Mouse (Mus musculus) embryonic facial prominence, embryonic 10.5 days (tissue): ENCODE results near the gene Lefty2. TPM values are rescaled to one million over a fixed set of nuclear protein-coding genes. Genes with fewer than 3 reads are reported as not detected.
"Not testable (repeated sequence)": the region's sequence is repeated elsewhere in the genome, so short reads cannot be mapped to it uniquely, and the experiment has no call there.

Experiments
- DNase-seq: peaks from one replicate; pipeline ENCODE4 v3.0.0-alpha.2; 2017; ENCODE audit warnings: low spot score
- H3K27ac ChIP-seq: fragments of 300-500 bp; sonication (generic); replicated peaks from 2 replicates; pipeline ENCODE4 v1.5.1; 2016; ENCODE audit warnings: mild to moderate bottlenecking
- H3K27me3 ChIP-seq: fragments of 300-500 bp; sonication (generic); replicated peaks from 2 replicates; pipeline ENCODE4 v1.6.1; 2016; ENCODE audit warnings: low read depth, mild to moderate bottlenecking; ENCODE audit not compliant: poor library complexity, severe bottlenecking
- H3K36me3 ChIP-seq: fragments of 300-500 bp; sonication (generic); replicated peaks from 2 replicates; pipeline ENCODE4 v1.6.1; 2016; ENCODE audit warnings: mild to moderate bottlenecking, moderate library complexity
- H3K4me1 ChIP-seq: fragments of 300-500 bp; sonication (generic); 2 replicates; pipeline ENCODE4 v1.6.1; 2016
- H3K4me3 ChIP-seq: fragments of 300-500 bp; sonication (generic); 2 replicates; pipeline ENCODE4 v1.5.1; 2016; ENCODE audit warnings: mild to moderate bottlenecking, moderate library complexity
- H3K9me3 ChIP-seq: fragments of 300-500 bp; sonication (generic); 2 replicates; pipeline ENCODE4 v1.6.1; 2016; ENCODE audit warnings: mild to moderate bottlenecking
- WGBS: fragments of 180-500 bp; shearing (Covaris S2); methylation state at CpG from one replicate; pipeline ENCODE4 v1.1.7; 2016; 5-methylcytosine and 5-hydroxymethylcytosine counted together
- polyA plus RNA-seq: library from polyadenylated mRNA; unstranded; fragments of >200 nt; fragmentation: Nextera tagmentation; extraction: Ambion mirVana; gene quantifications from 2 replicates; pipeline ENCODE4 v1.2.1, GENCODE M21; 2016

Lefty2 gene
- polyA plus RNA-seq, 1 experiment from 2014 or later = not detected

DNA sequence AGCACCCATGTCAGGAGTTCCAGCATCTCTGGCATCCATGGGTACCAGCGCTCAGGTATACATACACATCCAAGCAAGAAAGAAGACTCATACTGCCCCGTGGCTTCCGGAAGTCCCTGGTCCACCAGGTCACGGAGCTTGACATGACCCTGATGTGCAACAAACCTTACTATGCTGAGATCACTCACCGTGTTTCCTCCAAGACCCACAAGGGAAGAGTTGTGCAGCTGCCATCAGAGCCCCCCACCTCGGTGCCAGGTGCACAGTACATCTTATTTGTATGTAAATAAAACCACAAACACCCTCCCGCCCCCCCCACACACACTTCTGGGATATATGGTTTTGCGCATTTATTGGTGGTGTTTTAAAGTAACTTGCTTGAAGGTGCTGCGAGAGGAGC, 17.8 kb upstream of the Lefty2 start:
- no peaks in the 10 kb centered on the region for H3K9me3 ChIP-seq
- no peaks in the 10 kb centered on the region for H3K4me1 ChIP-seq
- 86% methylated on average over 9 of the region's 9 CpGs for WGBS
- H3K36me3 ChIP-seq = no peaks in the 10 kb centered on the region
- H3K27me3 ChIP-seq = no peaks in the 10 kb centered on the region
- no peak overlapping the region for H3K4me3 ChIP-seq
- DNase-seq = no peak
- H3K27ac ChIP-seq = no peak overlapping the region

GRCm38 (mm10) chr1:180877466-180877865, 15.4 kb upstream of the Lefty2 start:
- H3K36me3 ChIP-seq = no peaks in the 10 kb centered on the region
- no peaks in the 10 kb centered on the region for H3K9me3 ChIP-seq
- no peak overlapping the region for H3K4me3 ChIP-seq
- H3K27ac ChIP-seq = no peak overlapping the region
- 74% methylated on average over 4 of the region's 4 CpGs for WGBS
- no peak for DNase-seq
- no peaks in the 10 kb centered on the region for H3K27me3 ChIP-seq
- H3K4me1 ChIP-seq = no peaks in the 10 kb centered on the region

GRCm38 (mm10) chr1:180881768-180882167, 11.1 kb upstream of the Lefty2 start:
- 83% methylated on average over 3 of the region's 3 CpGs for WGBS
- Histone ChIP-seq H3K27me3 (peaks cover 5% of the 10 kb centered on the region; the same call in 1 of the 2 replicates), H3K9me3 (no peaks in the 10 kb centered on the region), H3K4me1 (no peaks in the 10 kb centered on the region), H3K4me3 (no peak overlapping the region), H3K27ac (no peak overlapping the region), H3K36me3 (no peaks in the 10 kb centered on the region)
- no peak for DNase-seq

GRCm38 (mm10) chr1:180883731-180884130, 9.2 kb upstream of the Lefty2 start:
- H3K27ac ChIP-seq = no peak overlapping the region
- H3K36me3 ChIP-seq = no peaks in the 10 kb centered on the region
- peaks cover 20% of the 10 kb centered on the region for H3K27me3 ChIP-seq
- no peak for DNase-seq
- no peaks in the 10 kb centered on the region for H3K9me3 ChIP-seq
- WGBS = 42% methylated on average over 7 of the region's 7 CpGs
- no peak overlapping the region for H3K4me3 ChIP-seq
- H3K4me1 ChIP-seq = peaks cover 9% of the 10 kb centered on the region

DNA sequence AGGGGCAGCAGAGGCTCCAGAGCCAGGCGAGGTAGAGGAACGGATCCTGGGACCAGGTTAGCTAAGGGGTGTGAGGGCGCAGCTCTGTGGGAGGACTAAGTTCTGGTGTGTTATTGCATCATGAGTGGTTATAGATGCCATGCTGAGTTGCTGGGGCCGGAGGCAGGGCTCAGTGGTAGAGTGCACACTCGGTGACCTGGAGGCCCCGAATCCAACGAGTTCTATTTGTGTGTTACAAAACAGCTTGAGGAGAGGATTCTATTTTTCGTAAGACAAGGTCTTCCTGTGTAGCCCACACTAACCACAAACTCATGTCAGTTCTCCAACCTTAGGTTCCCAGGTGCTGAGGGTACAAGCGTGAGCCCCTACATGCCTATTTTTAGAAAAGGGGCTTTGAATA, 8.4 kb upstream of the Lefty2 start:
- Histone ChIP-seq H3K27ac (no peak overlapping the region), H3K36me3 (no peaks in the 10 kb centered on the region), H3K4me1 (peaks cover 16% of the 10 kb centered on the region), H3K4me3 (no peak overlapping the region), H3K9me3 (no peaks in the 10 kb centered on the region), H3K27me3 (peaks cover 28% of the 10 kb centered on the region)
- WGBS = 81% methylated on average over 9 of the region's 9 CpGs
- no peak for DNase-seq

DNA sequence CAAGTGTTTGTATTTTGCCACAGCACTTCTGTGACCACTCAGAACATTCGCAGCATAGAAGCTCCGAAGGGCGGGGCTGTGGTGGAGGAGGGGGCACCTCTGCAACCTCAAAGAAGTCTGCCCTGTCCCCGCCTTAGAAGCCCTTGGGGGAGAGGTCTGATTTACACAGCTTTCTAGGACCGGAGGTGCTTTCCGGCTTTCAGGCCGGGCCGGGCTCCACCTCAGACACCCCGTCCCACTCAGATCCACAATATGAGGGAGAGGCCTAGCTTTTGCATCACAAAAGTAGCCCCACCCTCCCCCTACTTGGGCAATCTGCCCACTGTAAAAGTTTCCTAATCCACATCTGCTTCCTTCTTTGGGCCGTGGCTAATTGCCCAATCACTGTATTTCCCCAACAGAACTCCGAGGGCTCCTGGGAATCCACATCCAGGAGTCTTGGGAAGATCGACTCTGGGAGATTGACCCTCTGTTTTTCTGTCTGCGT, 4.3 kb upstream of the Lefty2 start:
- peak overlapping the region; percentile 19 for H3K4me3 ChIP-seq
- no peaks in the 10 kb centered on the region for H3K36me3 ChIP-seq
- H3K9me3 ChIP-seq = no peaks in the 10 kb centered on the region
- peaks cover 57% of the 10 kb centered on the region for H3K27me3 ChIP-seq
- H3K27ac ChIP-seq = peak overlapping the region; percentile 31; the same call in 1 of the 2 replicates
- peaks cover 23% of the 10 kb centered on the region for H3K4me1 ChIP-seq
- WGBS = 4% methylated on average over 13 of the region's 13 CpGs
- DNase-seq = peak; percentile 42

- Histone ChIP-seq H3K4me3 (peak overlapping the region; percentile 19; the same call in 1 of the 2 replicates), H3K27me3 (peaks cover 60% of the 10 kb centered on the region), H3K4me1 (peaks cover 25% of the 10 kb centered on the region), H3K9me3 (no peaks in the 10 kb centered on the region), H3K36me3 (no peaks in the 10 kb centered on the region), H3K27ac (peak overlapping the region; percentile 31; the same call in 1 of the 2 replicates)
- DNase-seq = no peak
- WGBS = 33% methylated on average over 7 of the region's 7 CpGs
These were observed 3.7 kb upstream of the Lefty2 start for GRCm38 (mm10) chr1:180889172-180889571.

DNA sequence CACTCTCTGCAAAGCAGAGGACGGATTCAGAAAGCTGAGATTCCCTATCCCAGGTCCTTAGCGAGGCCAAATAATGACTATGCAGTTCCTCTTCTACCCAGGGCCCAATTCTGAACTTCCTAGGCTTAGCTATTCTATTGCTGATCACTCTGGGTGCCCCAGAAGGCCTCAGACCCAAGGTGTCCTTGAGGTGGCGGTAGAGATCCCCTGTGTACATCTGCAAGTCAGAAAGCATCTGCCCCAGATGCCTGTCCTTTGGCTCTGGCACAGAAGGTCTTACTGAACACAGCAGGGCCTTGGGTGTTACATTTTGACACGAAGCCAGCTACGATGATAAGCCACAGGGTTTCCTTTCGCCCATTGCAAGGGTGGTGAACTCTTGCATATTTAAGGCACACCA, 3.1 kb upstream of the Lefty2 start:
- DNase-seq = no peak
- Histone ChIP-seq H3K36me3 (no peaks in the 10 kb centered on the region), H3K4me3 (no peak overlapping the region), H3K27ac (no peak overlapping the region), H3K27me3 (peaks cover 67% of the 10 kb centered on the region), H3K9me3 (no peaks in the 10 kb centered on the region), H3K4me1 (peaks cover 32% of the 10 kb centered on the region)
- 38% methylated on average over 6 of the region's 6 CpGs for WGBS

DNA sequence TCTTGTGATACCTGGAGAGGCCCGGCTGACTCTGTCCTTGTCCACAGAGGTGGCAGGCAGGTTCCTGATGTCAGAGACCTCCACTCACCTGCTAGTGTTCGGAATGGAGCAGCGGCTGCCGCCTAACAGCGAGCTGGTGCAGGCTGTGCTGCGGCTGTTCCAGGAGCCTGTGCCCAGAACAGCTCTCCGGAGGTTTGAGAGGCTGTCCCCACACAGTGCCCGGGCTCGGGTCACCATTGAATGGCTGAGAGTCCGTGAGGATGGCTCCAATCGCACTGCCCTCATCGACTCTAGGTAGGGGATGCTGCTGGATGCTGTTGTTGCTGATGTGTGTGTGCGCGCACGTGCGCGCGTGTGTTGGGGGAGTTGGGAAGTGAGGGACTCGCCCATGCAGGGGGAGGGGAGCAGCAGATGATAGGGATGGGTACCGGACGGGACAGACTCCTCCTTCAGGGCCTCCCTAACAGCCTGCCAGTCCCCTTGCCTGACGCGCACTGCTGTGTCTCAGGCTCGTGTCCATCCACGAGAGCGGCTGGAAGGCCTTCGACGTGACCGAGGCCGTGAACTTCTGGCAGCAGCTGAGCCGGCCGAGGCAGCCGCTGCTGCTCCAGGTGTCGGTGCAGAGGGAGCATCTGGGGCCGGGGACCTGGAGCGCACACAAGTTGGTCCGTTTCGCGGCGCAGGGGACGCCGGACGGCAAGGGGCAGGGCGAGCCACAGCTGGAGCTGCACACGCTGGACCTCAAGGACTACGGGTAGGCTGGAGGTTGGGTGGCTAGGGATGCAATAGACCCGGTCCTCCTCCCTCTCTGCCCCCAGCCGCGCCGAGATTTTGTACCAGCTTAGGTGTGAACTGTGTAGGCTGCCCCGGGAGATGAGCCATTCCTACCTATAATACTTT, 1.4 kb downstream of the Lefty2 start:
- Histone ChIP-seq H3K27me3 (peaks cover 64% of the 10 kb centered on the region), H3K4me1 (peaks cover 17% of the 10 kb centered on the region), H3K4me3 (peak overlapping the region; percentile 44)
- not testable (repeated sequence) for H3K36me3 ChIP-seq, H3K27ac ChIP-seq, H3K9me3 ChIP-seq
- WGBS = 4% methylated on average over 51 of the region's 51 CpGs
- DNase-seq = peak; percentile 44

DNA sequence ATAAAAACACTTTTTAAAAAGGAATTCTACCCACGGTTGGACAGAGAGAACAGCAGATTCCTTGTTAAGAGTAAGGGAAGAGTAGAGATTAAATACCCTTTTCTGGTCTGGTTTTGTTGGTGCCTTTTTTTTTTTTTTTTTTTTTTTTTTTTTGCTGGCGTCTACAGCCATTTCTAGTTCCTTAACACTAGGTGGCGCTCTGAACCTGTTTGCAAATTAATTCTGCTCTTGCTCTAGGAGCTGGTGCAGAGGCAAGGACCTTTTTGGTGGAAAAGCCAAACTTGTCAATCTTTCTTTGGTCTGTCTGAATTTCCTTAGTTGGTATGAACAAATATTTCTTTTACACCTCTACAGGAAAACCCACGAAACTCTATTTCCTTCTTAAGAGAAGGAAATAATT, 8.2 kb downstream of the Lefty2 start:
- H3K4me1 ChIP-seq = peaks cover 19% of the 10 kb centered on the region
- H3K9me3 ChIP-seq = no peaks in the 10 kb centered on the region
- WGBS = 2% methylated on average over 4 of the region's 4 CpGs
- H3K36me3 ChIP-seq = peaks cover 9% of the 10 kb centered on the region
- no peak for DNase-seq
- no peak overlapping the region for H3K4me3 ChIP-seq
- no peak overlapping the region for H3K27ac ChIP-seq
- peaks cover 6% of the 10 kb centered on the region for H3K27me3 ChIP-seq

GRCm38 (mm10) chr1:180902915-180903314, 10.0 kb downstream of the Lefty2 start:
- Histone ChIP-seq H3K36me3 (peaks cover 27% of the 10 kb centered on the region), H3K9me3 (no peaks in the 10 kb centered on the region), H3K27ac (no peak overlapping the region), H3K4me1 (peaks cover 19% of the 10 kb centered on the region), H3K27me3 (no peaks in the 10 kb centered on the region), H3K4me3 (no peak overlapping the region)
- WGBS = 33% methylated on average over 5 of the region's 5 CpGs
- DNase-seq = no peak

- H3K4me1 ChIP-seq = peaks cover 19% of the 10 kb centered on the region
- peak overlapping the region; percentile 83 for H3K27ac ChIP-seq
These were observed 10.7 kb downstream of the Lefty2 start for GRCm38 (mm10) chr1:180903666-180904038.

More at GRCm38 (mm10) chr1:180903666-180904038, 10.7 kb downstream of the Lefty2 start:
- no peaks in the 10 kb centered on the region for H3K9me3 ChIP-seq
- no peaks in the 10 kb centered on the region for H3K27me3 ChIP-seq
- peak overlapping the region; percentile 97 for H3K4me3 ChIP-seq
- H3K36me3 ChIP-seq = peaks cover 34% of the 10 kb centered on the region
- no peak for DNase-seq
- 42% methylated on average over 10 of the region's 10 CpGs for WGBS
